Comparison of ENCODE assay signal across 20 mouse cellular contexts in genomic region chr7:13015217-13015616, GRCm38 (mm10). TPM values are rescaled to one million over a fixed set of nuclear protein-coding genes. Genes with fewer than 3 reads are reported as not detected.
DNase-seq lines count a peak whose midpoint lies in the region; TF ChIP-seq lines count a peak whose summit lies in the region.
"Had no signal": no experiment of that assay in that cellular context is flagged by ENCODE, and none has a peak within 500 bp of the region (broad histone marks: within the 10 kb centered on the region; RNA-seq: fewer than 3 reads in every experiment).

No protein-coding gene starts in this region.

- H3K9ac ChIP-seq in ES-Bruce4 (ENCODE audit: low read depth, poor library complexity, severe bottlenecking) (no peak overlapping the region), MEL (ENCODE audit: control insufficient read depth, low read depth, low read length, poor library complexity, severe bottlenecking) (no peak overlapping the region)
- H3K9ac ChIP-seq: embryonic facial prominence, embryonic 12.5 days; forebrain, embryonic 12.5 days had no signal

- H3K27me3 ChIP-seq in ES-Bruce4 (ENCODE audit: control insufficient read depth, insufficient read depth, low read length, poor library complexity, severe bottlenecking) (no peaks in the 10 kb centered on the region), MEL (ENCODE audit: control insufficient read depth in 1 of 2, insufficient read depth in 2 of 2, low read length in 2 of 2) (peaks cover 9 to 13% of the 10 kb centered on the region in 2 experiments)
- H3K27me3 ChIP-seq: embryonic facial prominence, embryonic 12.5 days; forebrain, embryonic 12.5 days had no signal

- peak; percentile 13 for DNase-seq in heart, adult 11 months
- no peak for DNase-seq in heart, adult 18-20 months
- no peak for DNase-seq in MEL (ENCODE audit: low read depth, low spot score)
- no peak for DNase-seq in layer of hippocampus, adult 11-12 months (ENCODE audit: low spot score)
- DNase-seq in layer of hippocampus, adult 18-20 months (ENCODE audit: low spot score in 2 of 2), result no peak
- DNase-seq: adrenal gland, adult 8-10 months; adrenal gland, postnatal 14 days; adrenal gland, postnatal 36 days; B cell, adult 2 months; cerebellum, adult 11-12 months; cerebellum, adult 2 months; cerebellum, adult 9-10 months; cerebellum, postnatal 10 days; cerebellum, postnatal 25 days had no signal

- H3K79me2 ChIP-seq in MEL (ENCODE audit: control insufficient read depth, insufficient read depth, low read length, poor library complexity), result no peaks in the 10 kb centered on the region; the same call in 1 of the 2 replicates

- H3K9me3 ChIP-seq in ES-Bruce4 (replicated peaks; ENCODE audit: control insufficient read depth, insufficient read depth, low read length, poor library complexity, severe bottlenecking) (no peaks in the 10 kb centered on the region), MEL (replicated peaks; ENCODE audit: insufficient read depth, low read length) (no peaks in the 10 kb centered on the region)
- H3K9me3 ChIP-seq: embryonic facial prominence, embryonic 10.5 days; embryonic facial prominence, embryonic 12.5 days; forebrain, embryonic 12.5 days; G1E had no signal

- TF ChIP-seq CTCF in ES-Bruce4 (IDR thresholded peaks at IDR 0.05; ENCODE audit: low read depth, low read length) (no peak), MEL (IDR thresholded peaks at IDR 0.05 in 2 of 3, conservative IDR thresholded peaks at IDR 0.05 in 1 of 3; ENCODE audit: control insufficient read depth in 1 of 3, insufficient read depth in 1 of 3, low read depth in 2 of 3, low read length in 3 of 3, poor library complexity in 1 of 3, severe bottlenecking in 1 of 3) (no peak)

- TF ChIP-seq EP300 in ES-Bruce4 (IDR thresholded peaks at IDR 0.05; ENCODE audit: insufficient read depth, low read depth, low read length), result no peak
- no peak for TF ChIP-seq EP300 in MEL (IDR thresholded peaks at IDR 0.05; ENCODE audit: low read depth in 1 of 2, low read length in 2 of 2)

- H3K4me3 ChIP-seq in ES-Bruce4 (ENCODE audit: low read depth, low read length) (no peak overlapping the region), MEL (ENCODE audit: control insufficient read depth in 1 of 2, insufficient read depth in 1 of 2, low read depth in 2 of 2, low read length in 2 of 2) (no peak overlapping the region)
- H3K4me3 ChIP-seq: embryonic facial prominence, embryonic 10.5 days; embryonic facial prominence, embryonic 12.5 days; forebrain, embryonic 12.5 days had no signal

- peak overlapping the region; percentile 89 for H3K27ac ChIP-seq in ES-Bruce4 (ENCODE audit: insufficient read depth, low read length)
- H3K27ac ChIP-seq in MEL (ENCODE audit: control insufficient read depth, low read depth, low read length), result no peak overlapping the region
- H3K27ac ChIP-seq: embryonic facial prominence, embryonic 10.5 days; embryonic facial prominence, embryonic 12.5 days; forebrain, embryonic 12.5 days had no signal

- H3K4me1 ChIP-seq in ES-Bruce4 (ENCODE audit: control insufficient read depth, insufficient read depth, low read length), result peaks cover 1% of the 10 kb centered on the region
- peaks cover 0 to 10% of the 10 kb centered on the region in 2 experiments; a peak in 3 of 4 replicates for H3K4me1 ChIP-seq in MEL (ENCODE audit: control insufficient read depth in 1 of 2, insufficient read depth in 2 of 2, low read length in 2 of 2)

- TF ChIP-seq RAD21 in MEL (IDR thresholded peaks at IDR 0.05; ENCODE audit: low read depth, low read length), result no peak

- H3K36me3 ChIP-seq in ES-Bruce4 (ENCODE audit: control insufficient read depth, insufficient read depth, low read length, poor library complexity, severe bottlenecking) (no peaks in the 10 kb centered on the region), MEL (ENCODE audit: control insufficient read depth in 1 of 2, insufficient read depth in 2 of 2, low read length in 2 of 2) (no peaks in the 10 kb centered on the region)
- H3K36me3 ChIP-seq: embryonic facial prominence, embryonic 10.5 days; embryonic facial prominence, embryonic 12.5 days; forebrain, embryonic 12.5 days; G1E had no signal

- TF ChIP-seq POLR2A in ES-Bruce4 (IDR thresholded peaks at IDR 0.05; ENCODE audit: insufficient read depth, low read length) (no peak), MEL (IDR thresholded peaks at IDR 0.05; ENCODE audit: control insufficient read depth in 1 of 2, insufficient read depth in 1 of 2, low read depth in 1 of 2, low read length in 2 of 2, poor library complexity in 1 of 2) (no peak)

TF ChIP-seq in MEL, 35 proteins besides CTCF, POLR2A, EP300 and RAD21:
- TF ChIP-seq UBTF (IDR thresholded peaks at IDR 0.05; ENCODE audit: borderline replicate concordance, insufficient read depth, low read depth, low read length), result no peak
- peak; percentile 60 for TF ChIP-seq ZNF384 (IDR thresholded peaks at IDR 0.05; ENCODE audit: low read depth, low read length)
- no peak for TF ChIP-seq ZKSCAN1 (IDR thresholded peaks at IDR 0.05; ENCODE audit: low read depth, low read length)
- TF ChIP-seq POLR2AphosphoS2 (IDR thresholded peaks at IDR 0.05; ENCODE audit: low read length), result no peak
- TF ChIP-seq NRF1 (IDR thresholded peaks at IDR 0.05; ENCODE audit: insufficient read depth, low read depth, low read length, poor library complexity, severe bottlenecking), result no peak

RNA-seq across cellular contexts. Expression of gene Zbtb45, which starts 5.4 kb away (rescaled TPM):
- 1 to 10 TPM; 7.3 to 7.4 TPM for total RNA-seq in heart, adult 18-20 months (2021)
- polyA plus RNA-seq in ES-Bruce4 (2011; ENCODE audit: insufficient read depth, insufficient read length, low read depth, missing spikeins) (14.0 and 22.7 TPM in 2 replicates), MEL (2012; ENCODE audit: insufficient read depth in 1 of 2, insufficient read length in 2 of 2, low read depth in 1 of 2, low replicate concordance in 2 of 2, missing spikeins in 1 of 2) (10 to 100 TPM in 1 of 2 experiments, not detected in 1; 36.3 TPM)
- total RNA-seq in MEL (2012; rRNA removed), result 15.8 and 16.8 TPM in 2 replicates
- 10 to 100 TPM; 33.2 to 34.3 TPM for total RNA-seq in layer of hippocampus, adult 18-20 months (2021)

RNA-seq across cellular contexts. Expression of gene Trim28, which starts 16.3 kb away (rescaled TPM):
- total RNA-seq in heart, adult 18-20 months (2021), result 10 to 100 TPM; 93.5 to 96.6 TPM
- polyA plus RNA-seq in ES-Bruce4 (2011; ENCODE audit: insufficient read depth, insufficient read length, low read depth, missing spikeins), result 1,087 and 1,151 TPM in 2 replicates
- 605 and 702 TPM in 2 replicates for total RNA-seq in MEL (2012; rRNA removed)
- 1,000 to 10,000 TPM in 1 of 2 experiments, 100 to 1,000 TPM in 1; 104 to 1,160 TPM for polyA plus RNA-seq in MEL (2012; ENCODE audit: insufficient read depth in 1 of 2, insufficient read length in 2 of 2, low read depth in 1 of 2, low replicate concordance in 2 of 2, missing spikeins in 1 of 2)
- 100 to 1,000 TPM; 216 to 246 TPM for total RNA-seq in layer of hippocampus, adult 18-20 months (2021)

RNA-seq across cellular contexts. Expression of gene Slc27a5, which starts 17.2 kb away (rescaled TPM):
- total RNA-seq in heart, adult 18-20 months (2021), result not detected
- polyA plus RNA-seq in ES-Bruce4 (2011; ENCODE audit: insufficient read depth, insufficient read length, low read depth, missing spikeins), result 0.75 TPM in 1 of 2 replicates, not detected in the other
- not detected in 2 replicates for total RNA-seq in MEL (2012; rRNA removed)
- polyA plus RNA-seq in MEL (2012; ENCODE audit: insufficient read depth in 1 of 2, insufficient read length in 2 of 2, low read depth in 1 of 2, low replicate concordance in 2 of 2, missing spikeins in 1 of 2), result under 1 TPM in 1 of 2 experiments, not detected in 1; 0.13 TPM
- total RNA-seq in layer of hippocampus, adult 18-20 months (2021), result under 1 TPM in 1 of 2 experiments, not detected in 1; 0.57 TPM
- polyA plus RNA-seq: embryonic facial prominence, embryonic 10.5 days; embryonic facial prominence, embryonic 12.5 days; embryonic facial prominence, embryonic 14.5 days; G1E had no signal

RNA-seq across cellular contexts. Expression of gene Chmp2a, which starts 19.4 kb away (rescaled TPM):
- 100 to 1,000 TPM; 132 to 164 TPM for total RNA-seq in heart, adult 18-20 months (2021)
- polyA plus RNA-seq in ES-Bruce4 (2011; ENCODE audit: insufficient read depth, insufficient read length, low read depth, missing spikeins) (153 and 159 TPM in 2 replicates), MEL (2012; ENCODE audit: insufficient read depth in 1 of 2, insufficient read length in 2 of 2, low read depth in 1 of 2, low replicate concordance in 2 of 2, missing spikeins in 1 of 2) (100 to 1,000 TPM in 1 of 2 experiments, not detected in 1; 180 TPM)
- total RNA-seq in MEL (2012; rRNA removed), result 94.9 and 100 TPM in 2 replicates
- 100 to 1,000 TPM; 146 to 159 TPM for total RNA-seq in layer of hippocampus, adult 18-20 months (2021)

RNA-seq across cellular contexts. Expression of gene Ube2m, which starts 22.9 kb away (rescaled TPM):
- 100 to 1,000 TPM; 177 to 187 TPM for total RNA-seq in heart, adult 18-20 months (2021)
- polyA plus RNA-seq in ES-Bruce4 (2011; ENCODE audit: insufficient read depth, insufficient read length, low read depth, missing spikeins) (195 and 239 TPM in 2 replicates), MEL (2012; ENCODE audit: insufficient read depth in 1 of 2, insufficient read length in 2 of 2, low read depth in 1 of 2, low replicate concordance in 2 of 2, missing spikeins in 1 of 2) (100 to 1,000 TPM in 1 of 2 experiments, not detected in 1; 336 TPM)
- total RNA-seq in MEL (2012; rRNA removed), result 134 and 148 TPM in 2 replicates
- total RNA-seq in layer of hippocampus, adult 18-20 months (2021), result 100 to 1,000 TPM; 196 to 202 TPM
